Mouse (Mus musculus) G1E (cell line): Measurements from ENCODE around the gene Ak5. TPM values are rescaled to one million over a fixed set of nuclear protein-coding genes. Genes with fewer than 3 reads are reported as not detected.
"Not testable (repeated sequence)": the region's sequence is repeated elsewhere in the genome, so short reads cannot be mapped to it uniquely, and the experiment has no call there.

Experiments
- ATAC-seq: 2 replicates; pipeline ENCODE4 v1.8.0; 2016; ENCODE audit warnings: mild to moderate bottlenecking; ENCODE audit not compliant: insufficient number of reproducible peaks, poor library complexity, low FRiP score, severe bottlenecking; ENCODE audit errors: extremely low read depth
- DNase-seq: peaks from one replicate; pipeline ENCODE4 v3.0.0; 2012; ENCODE audit warnings: low spot score
- H3K27me3 ChIP-seq: 2 replicates; pipeline ENCODE4 v1.6.1; 2012; ENCODE audit warnings: mild to moderate bottlenecking, low read length, inconsistent platforms; ENCODE audit not compliant: insufficient read depth
- H3K36me3 ChIP-seq: replicated peaks from 2 replicates; pipeline ENCODE3; 2012; ENCODE audit warnings: mild to moderate bottlenecking, inconsistent platforms
- H3K4me1 ChIP-seq: 2 replicates; pipeline ENCODE4 v1.6.1; 2012; ENCODE audit warnings: low read depth, low read length, inconsistent platforms, mixed read lengths; ENCODE audit not compliant: insufficient read depth
- H3K4me3 ChIP-seq: 2 replicates; pipeline ENCODE4 v1.5.1; 2012; ENCODE audit warnings: low read depth, mild to moderate bottlenecking, inconsistent platforms, low read length, moderate library complexity, mixed read lengths
- H3K9me3 ChIP-seq: replicated peaks from 2 replicates; pipeline ENCODE4 v1.6.1; 2012; ENCODE audit warnings: inconsistent platforms
- CTCF ChIP-seq: IDR thresholded peaks from 2 replicates; pipeline ENCODE4 v1.5.1; 2012; ENCODE audit warnings: low read depth, low read length, inconsistent platforms, mixed read lengths
- GATA1 ChIP-seq: IDR thresholded peaks from 2 replicates; pipeline ENCODE4 v1.6.1; 2012; ENCODE audit warnings: borderline replicate concordance, low read length, inconsistent platforms, mixed read lengths
- GATA2 ChIP-seq: IDR thresholded peaks from 2 replicates; pipeline ENCODE4 v1.6.1; 2012; ENCODE audit warnings: low read depth, low read length, inconsistent platforms, borderline replicate concordance
- POLR2AphosphoS5 ChIP-seq: IDR thresholded peaks from 2 replicates; pipeline ENCODE4 v1.6.1; 2012; ENCODE audit warnings: low read depth, low read length, inconsistent platforms; ENCODE audit not compliant: insufficient replicate concordance
- TAL1 ChIP-seq: conservative IDR thresholded peaks from 2 replicates; pipeline ENCODE4 v1.6.1; 2012; ENCODE audit warnings: low read depth, low read length, inconsistent platforms, mixed read lengths
- polyA plus RNA-seq: library from polyadenylated mRNA; stranded (reverse); fragments of >175 nt; gene quantifications from 2 replicates; pipeline ENCODE4 v1.2.3, GENCODE M21; 2012
- total RNA-seq, 2 experiments: library from RNA; stranded (forward) in 1 of 2; stranded (reverse) in 1 of 2; fragments of 200-1000 nt in 1 of 2; fragments of >200 nt in 1 of 2; fragmentation: Nextera tagmentation in 1 of 2; gene quantifications; 2 replicates each; pipeline ENCODE4 v1.2.3; 2014 to 2017

The Ak5 gene
- total and polyA plus RNA-seq, 3 experiments = 0.11 TPM; not detected in 2

- Histone ChIP-seq H3K9me3 (no peaks in the 10 kb centered on the region), H3K36me3 (no peaks in the 10 kb centered on the region), H3K4me1 (no peaks in the 10 kb centered on the region), H3K27me3 (peaks cover 5% of the 10 kb centered on the region; the same call in 1 of the 2 replicates), H3K4me3 (no peak overlapping the region)
- DNase-seq (no peak), ATAC-seq (no peak)
- TF ChIP-seq TAL1 = no peak
- TF ChIP-seq GATA2 = no peak
- no peak for TF ChIP-seq CTCF
- no peak for TF ChIP-seq POLR2AphosphoS5
- no peak for TF ChIP-seq GATA1
Measured at GRCm38 (mm10) chr3:152609076-152609475, 59.1 kb downstream of the Ak5 start.

GRCm38 (mm10) chr3:152605849-152606248 is 62.3 kb downstream of the Ak5 start:
- Histone ChIP-seq H3K27me3 (peaks cover 5% of the 10 kb centered on the region; the same call in 1 of the 2 replicates), H3K36me3 (no peaks in the 10 kb centered on the region), H3K4me1 (no peaks in the 10 kb centered on the region), H3K4me3 (no peak overlapping the region), H3K9me3 (no peaks in the 10 kb centered on the region)
- no peak for TF ChIP-seq CTCF
- TF ChIP-seq POLR2AphosphoS5 = no peak
- no peak for TF ChIP-seq TAL1
- TF ChIP-seq GATA1 = no peak
- TF ChIP-seq GATA2 = no peak
- DNase-seq (no peak), ATAC-seq (no peak)

- Histone ChIP-seq H3K36me3 (no peaks in the 10 kb centered on the region), H3K4me1 (no peaks in the 10 kb centered on the region), H3K4me3 (no peak overlapping the region), H3K9me3 (no peaks in the 10 kb centered on the region), H3K27me3 (no peaks in the 10 kb centered on the region)
- ATAC-seq = no peak
- TF ChIP-seq CTCF (no peak), GATA1 (no peak), GATA2 (no peak), TAL1 (no peak), POLR2AphosphoS5 (no peak)
- no peak for DNase-seq
Measured at GRCm38 (mm10) chr3:152599679-152600078, 68.5 kb downstream of the Ak5 start.

GRCm38 (mm10) chr3:152596406-152597050 is 71.6 kb downstream of the Ak5 start:
- ATAC-seq (no peak), DNase-seq (no peak)
- no peaks in the 10 kb centered on the region for H3K4me1 ChIP-seq
- no peaks in the 10 kb centered on the region for H3K9me3 ChIP-seq
- no peak for TF ChIP-seq TAL1
- no peak for TF ChIP-seq CTCF
- H3K4me3 ChIP-seq = no peak overlapping the region
- no peaks in the 10 kb centered on the region for H3K36me3 ChIP-seq
- no peaks in the 10 kb centered on the region for H3K27me3 ChIP-seq

GRCm38 (mm10) chr3:152592767-152593425 is 75.3 kb downstream of the Ak5 start:
- Histone ChIP-seq H3K4me1 (no peaks in the 10 kb centered on the region), H3K36me3 (no peaks in the 10 kb centered on the region), H3K27me3 (no peaks in the 10 kb centered on the region), H3K9me3 (no peaks in the 10 kb centered on the region), H3K4me3 (no peak overlapping the region)
- no peak for ATAC-seq
- TF ChIP-seq GATA1 (no peak), CTCF (no peak), TAL1 (no peak), POLR2AphosphoS5 (no peak), GATA2 (no peak)
- DNase-seq = no peak

- H3K4me3 ChIP-seq = no peak overlapping the region
- H3K36me3 ChIP-seq = no peaks in the 10 kb centered on the region
- H3K9me3 ChIP-seq = no peaks in the 10 kb centered on the region
- ATAC-seq (no peak), DNase-seq (no peak)
- TF ChIP-seq GATA2 = no peak
- no peak for TF ChIP-seq CTCF
- no peak for TF ChIP-seq GATA1
- no peak for TF ChIP-seq POLR2AphosphoS5
- TF ChIP-seq TAL1 = no peak
- no peaks in the 10 kb centered on the region for H3K4me1 ChIP-seq
- H3K27me3 ChIP-seq = peaks cover 7% of the 10 kb centered on the region; the same call in 1 of the 2 replicates
Measured at GRCm38 (mm10) chr3:152590491-152590890, 77.7 kb downstream of the Ak5 start.

GRCm38 (mm10) chr3:152589101-152589500 is 79.1 kb downstream of the Ak5 start:
- not testable (repeated sequence) for DNase-seq, H3K4me1 ChIP-seq, H3K36me3 ChIP-seq, H3K4me3 ChIP-seq, H3K27me3 ChIP-seq, H3K9me3 ChIP-seq, ATAC-seq
